Mouse (Mus musculus): Measurements from ENCODE around the gene Prrc2a. TPM values are rescaled to one million over a fixed set of nuclear protein-coding genes. Genes with fewer than 3 reads are reported as not detected.

Gene Prrc2a
- polyA plus RNA-seq, 1 experiment from 2014 or later = 125 TPM

GRCm38 (mm10) chr17:35153077-35153476 is 11.6 kb downstream of the Prrc2a start:
- peaks cover 60% of the 10 kb centered on the region for H3K36me3 ChIP-seq (ENCODE audit: control insufficient read depth, insufficient read depth, low read length)
- no peaks in the 10 kb centered on the region for H3K4me1 ChIP-seq (ENCODE audit: control insufficient read depth, insufficient read depth, low read length)
- no peaks in the 10 kb centered on the region for H3K27me3 ChIP-seq (ENCODE audit: control insufficient read depth, insufficient read depth, low read length)
- 89% methylated on average over 9 of the region's 9 CpGs for WGBS
- ATAC-seq (ENCODE audit: insufficient read depth, low FRiP score) = no peak
- H3K9me3 ChIP-seq (replicated peaks; ENCODE audit: control insufficient read depth, low read length) = no peaks in the 10 kb centered on the region
- no peak overlapping the region for H3K4me3 ChIP-seq (replicated peaks; ENCODE audit: low read length)
- no peak overlapping the region for H3K27ac ChIP-seq (ENCODE audit: low read length)
- no peak overlapping the region for H3K4me2 ChIP-seq (ENCODE audit: low read depth, low read length)
- no peak overlapping the region for H3K9ac ChIP-seq (ENCODE audit: low read length)

DNA sequence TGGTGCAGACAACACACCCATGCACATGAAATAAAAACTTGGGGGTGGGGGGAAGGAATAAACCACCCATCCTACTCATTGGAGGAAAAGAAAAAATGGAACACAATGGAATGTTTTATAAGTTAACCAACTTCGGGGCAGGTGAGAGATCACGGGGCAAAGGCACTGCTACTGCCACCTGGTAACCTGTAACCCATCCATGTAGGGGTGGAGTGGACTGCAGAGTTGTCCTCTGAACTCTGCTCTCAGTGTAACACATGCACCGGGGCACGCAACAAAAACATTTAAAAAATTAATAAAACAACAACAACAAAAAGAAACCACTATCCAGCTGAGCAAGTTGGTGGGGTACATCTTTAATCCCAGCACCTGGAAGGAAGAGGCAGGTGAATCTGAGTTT is 12.6 kb downstream of the Prrc2a start:
- Histone ChIP-seq H3K9ac (ENCODE audit: low read length) (no peak overlapping the region), H3K4me2 (ENCODE audit: low read depth, low read length) (no peak overlapping the region), H3K4me1 (ENCODE audit: control insufficient read depth, insufficient read depth, low read length) (no peaks in the 10 kb centered on the region), H3K27ac (ENCODE audit: low read length) (no peak overlapping the region), H3K27me3 (ENCODE audit: control insufficient read depth, insufficient read depth, low read length) (no peaks in the 10 kb centered on the region), H3K36me3 (ENCODE audit: control insufficient read depth, insufficient read depth, low read length) (peaks cover 51% of the 10 kb centered on the region), H3K9me3 (replicated peaks; ENCODE audit: control insufficient read depth, low read length) (no peaks in the 10 kb centered on the region), H3K4me3 (replicated peaks; ENCODE audit: low read length) (no peak overlapping the region)
- WGBS = 89% methylated on average over 4 of the region's 4 CpGs
- ATAC-seq (ENCODE audit: insufficient read depth, low FRiP score) = no peak

DNA sequence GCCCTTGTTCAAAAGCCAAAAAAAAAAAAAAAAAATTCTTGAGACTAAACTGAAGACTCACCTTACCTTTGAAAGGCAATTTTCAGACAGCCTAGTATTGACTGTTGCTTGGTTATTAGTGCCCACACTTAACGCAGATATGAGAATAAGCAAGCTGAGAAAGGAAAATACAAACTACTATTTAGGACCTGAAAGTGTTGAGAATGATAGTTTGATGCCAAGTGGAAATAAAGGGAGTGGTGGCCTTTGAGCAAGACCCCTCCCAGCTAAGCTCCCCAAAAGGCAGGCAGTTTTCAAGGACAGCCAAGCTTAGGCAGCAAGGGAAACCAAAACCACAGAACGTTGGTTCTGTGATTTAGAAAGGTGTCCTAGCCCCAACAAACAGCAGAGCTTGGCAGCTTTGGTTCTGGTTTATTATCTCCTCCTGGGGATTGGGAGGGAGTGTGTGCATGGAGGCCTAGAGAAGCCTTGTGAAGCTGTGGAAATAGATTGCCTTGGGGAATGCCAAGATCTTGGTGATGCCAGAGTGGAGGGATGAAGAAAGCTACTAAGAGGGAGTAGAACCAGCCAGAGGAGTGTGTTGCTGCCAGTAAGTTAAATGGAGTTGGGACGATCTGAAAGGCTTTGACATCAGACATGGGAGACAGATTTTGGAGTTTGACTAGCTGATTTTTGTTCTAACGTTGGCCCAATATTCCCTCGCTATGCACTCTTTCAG is 16.6 kb downstream of the Prrc2a start:
- WGBS = 64% methylated on average over 5 of the region's 5 CpGs
- Histone ChIP-seq H3K4me1 (ENCODE audit: control insufficient read depth, insufficient read depth, low read length) (no peaks in the 10 kb centered on the region), H3K4me2 (ENCODE audit: low read depth, low read length) (no peak overlapping the region), H3K36me3 (ENCODE audit: control insufficient read depth, insufficient read depth, low read length) (peaks cover 42% of the 10 kb centered on the region), H3K9ac (ENCODE audit: low read length) (no peak overlapping the region), H3K9me3 (replicated peaks; ENCODE audit: control insufficient read depth, low read length) (no peaks in the 10 kb centered on the region), H3K4me3 (replicated peaks; ENCODE audit: low read length) (no peak overlapping the region), H3K27me3 (ENCODE audit: control insufficient read depth, insufficient read depth, low read length) (no peaks in the 10 kb centered on the region), H3K27ac (ENCODE audit: low read length) (no peak overlapping the region; the same call in 1 of the 2 replicates)
- no peak for ATAC-seq (ENCODE audit: insufficient read depth, low FRiP score)

DNA sequence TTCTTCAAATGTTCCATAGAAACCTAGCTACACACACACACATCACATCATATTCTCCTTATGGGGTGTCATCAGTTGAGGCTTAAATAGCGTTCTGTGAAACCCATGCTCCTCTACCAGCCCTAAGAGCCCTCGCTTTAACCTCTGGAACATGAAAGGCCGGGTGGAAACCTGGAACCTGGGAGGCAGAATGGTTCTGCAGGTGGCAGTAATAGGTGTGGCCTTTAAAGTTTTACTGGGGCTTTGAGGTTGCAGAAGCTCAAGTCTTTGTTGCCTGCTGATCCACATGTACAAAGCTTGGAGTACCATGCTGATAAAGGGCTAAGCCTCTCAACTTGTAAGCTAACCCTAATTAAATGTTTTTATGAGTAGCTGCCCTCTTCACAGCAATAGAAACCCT is 17.3 kb downstream of the Prrc2a start:
- Histone ChIP-seq H3K4me1 (ENCODE audit: control insufficient read depth, insufficient read depth, low read length) (no peaks in the 10 kb centered on the region), H3K36me3 (ENCODE audit: control insufficient read depth, insufficient read depth, low read length) (peaks cover 43% of the 10 kb centered on the region), H3K27me3 (ENCODE audit: control insufficient read depth, insufficient read depth, low read length) (no peaks in the 10 kb centered on the region), H3K4me3 (replicated peaks; ENCODE audit: low read length) (no peak overlapping the region), H3K9me3 (replicated peaks; ENCODE audit: control insufficient read depth, low read length) (no peaks in the 10 kb centered on the region), H3K4me2 (ENCODE audit: low read depth, low read length) (no peak overlapping the region), H3K9ac (ENCODE audit: low read length) (no peak overlapping the region), H3K27ac (ENCODE audit: low read length) (peak overlapping the region; percentile 38; the same call in 1 of the 2 replicates)
- no peak for ATAC-seq (ENCODE audit: insufficient read depth, low FRiP score)
- WGBS = 54% methylated on average over 3 of the region's 3 CpGs

DNA sequence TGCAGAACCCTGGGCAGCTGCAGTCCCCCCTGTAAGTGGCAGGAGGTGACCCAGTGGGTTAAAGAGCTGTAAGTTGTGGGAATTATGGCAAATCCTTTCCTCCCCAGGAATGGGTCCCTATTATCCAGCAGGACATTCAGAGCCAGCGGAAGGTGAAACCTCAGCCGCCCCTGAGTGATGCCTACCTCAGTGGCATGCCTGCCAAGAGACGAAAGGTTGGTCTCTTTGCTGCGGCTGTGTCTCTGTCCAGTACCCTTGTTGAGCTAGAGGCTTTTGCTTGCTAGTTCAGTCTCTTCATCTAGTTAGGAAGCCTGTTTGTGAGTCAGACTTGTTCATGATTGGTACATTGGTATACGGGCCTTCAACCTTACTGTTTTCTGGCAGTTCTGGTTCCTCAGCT is 18.6 kb downstream of the Prrc2a start:
- H3K4me3 ChIP-seq (replicated peaks; ENCODE audit: low read length) = no peak overlapping the region
- no peak for ATAC-seq (ENCODE audit: insufficient read depth, low FRiP score)
- H3K9me3 ChIP-seq (replicated peaks; ENCODE audit: control insufficient read depth, low read length) = no peaks in the 10 kb centered on the region
- H3K4me1 ChIP-seq (ENCODE audit: control insufficient read depth, insufficient read depth, low read length) = no peaks in the 10 kb centered on the region
- H3K9ac ChIP-seq (ENCODE audit: low read length) = no peak overlapping the region
- H3K27ac ChIP-seq (ENCODE audit: low read length) = no peak overlapping the region
- H3K27me3 ChIP-seq (ENCODE audit: control insufficient read depth, insufficient read depth, low read length) = no peaks in the 10 kb centered on the region
- WGBS = 89% methylated on average over 5 of the region's 5 CpGs
- H3K36me3 ChIP-seq (ENCODE audit: control insufficient read depth, insufficient read depth, low read length) = peaks cover 50% of the 10 kb centered on the region
- H3K4me2 ChIP-seq (ENCODE audit: low read depth, low read length) = no peak overlapping the region

DNA sequence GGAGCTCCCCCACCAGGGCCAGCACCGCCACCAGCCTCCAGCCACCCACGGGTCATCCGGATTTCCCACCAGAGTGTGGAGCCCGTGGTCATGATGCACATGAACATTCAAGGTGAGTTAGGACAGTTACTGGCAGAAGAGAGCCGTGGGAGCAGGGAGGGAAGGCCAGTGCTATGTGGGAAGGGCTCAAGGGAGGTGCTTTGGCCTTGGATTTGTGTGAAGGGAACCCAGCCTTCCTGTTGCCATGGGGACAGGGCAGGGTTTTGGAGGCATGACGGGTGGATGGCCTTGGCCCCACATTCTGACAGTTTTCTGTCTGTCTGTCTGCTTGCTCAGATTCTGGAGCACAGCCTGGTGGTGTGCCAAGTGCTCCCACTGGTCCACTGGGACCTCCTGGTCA is 22.7 kb downstream of the Prrc2a start:
- H3K4me2 ChIP-seq (ENCODE audit: low read depth, low read length) = no peak overlapping the region
- no peaks in the 10 kb centered on the region for H3K9me3 ChIP-seq (replicated peaks; ENCODE audit: control insufficient read depth, low read length)
- peaks cover 5% of the 10 kb centered on the region for H3K4me1 ChIP-seq (ENCODE audit: control insufficient read depth, insufficient read depth, low read length)
- no peaks in the 10 kb centered on the region for H3K27me3 ChIP-seq (ENCODE audit: control insufficient read depth, insufficient read depth, low read length)
- H3K27ac ChIP-seq (ENCODE audit: low read length) = no peak overlapping the region
- no peak overlapping the region for H3K4me3 ChIP-seq (replicated peaks; ENCODE audit: low read length)
- peaks cover 32% of the 10 kb centered on the region for H3K36me3 ChIP-seq (ENCODE audit: control insufficient read depth, insufficient read depth, low read length)
- H3K9ac ChIP-seq (ENCODE audit: low read length) = no peak overlapping the region
- ATAC-seq (ENCODE audit: insufficient read depth, low FRiP score) = no peak
- WGBS = 89% methylated on average over 6 of the region's 6 CpGs

DNA sequence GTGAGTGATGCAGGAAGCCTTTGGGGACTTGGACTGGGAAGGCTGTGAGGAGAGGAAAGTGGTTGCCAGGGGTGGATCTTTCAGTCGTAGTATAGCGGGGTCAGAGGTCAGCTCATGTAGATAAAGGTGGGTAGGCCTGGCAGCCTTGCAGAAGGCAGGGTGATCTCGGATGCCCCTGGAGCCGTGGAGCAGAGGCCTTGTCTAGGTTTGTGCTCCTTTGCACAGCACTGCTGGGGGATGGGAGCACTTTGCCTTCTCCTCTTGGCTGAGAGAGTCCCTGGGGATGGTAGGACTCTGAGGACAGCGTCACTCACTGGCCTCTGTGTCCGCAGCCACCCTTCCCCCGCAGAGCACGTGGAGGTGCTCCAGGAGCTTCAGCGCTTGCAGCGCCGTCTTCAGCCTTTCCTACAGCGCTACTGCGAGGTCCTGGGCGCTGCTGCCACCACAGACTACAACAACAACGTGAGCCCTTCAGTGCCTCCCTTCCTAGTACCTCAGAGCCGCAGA is 24.2 kb downstream of the Prrc2a start:
- H3K4me3 ChIP-seq (replicated peaks; ENCODE audit: low read length) = no peak overlapping the region
- H3K9ac ChIP-seq (ENCODE audit: low read length) = no peak overlapping the region
- H3K36me3 ChIP-seq (ENCODE audit: control insufficient read depth, insufficient read depth, low read length) = peaks cover 26% of the 10 kb centered on the region
- no peaks in the 10 kb centered on the region for H3K27me3 ChIP-seq (ENCODE audit: control insufficient read depth, insufficient read depth, low read length)
- no peak overlapping the region for H3K27ac ChIP-seq (ENCODE audit: low read length)
- WGBS = 73% methylated on average over 16 of the region's 16 CpGs
- H3K4me1 ChIP-seq (ENCODE audit: control insufficient read depth, insufficient read depth, low read length) = peaks cover 14% of the 10 kb centered on the region
- ATAC-seq (ENCODE audit: insufficient read depth, low FRiP score) = no peak
- H3K9me3 ChIP-seq (replicated peaks; ENCODE audit: control insufficient read depth, low read length) = no peaks in the 10 kb centered on the region
- no peak overlapping the region for H3K4me2 ChIP-seq (ENCODE audit: low read depth, low read length)

DNA sequence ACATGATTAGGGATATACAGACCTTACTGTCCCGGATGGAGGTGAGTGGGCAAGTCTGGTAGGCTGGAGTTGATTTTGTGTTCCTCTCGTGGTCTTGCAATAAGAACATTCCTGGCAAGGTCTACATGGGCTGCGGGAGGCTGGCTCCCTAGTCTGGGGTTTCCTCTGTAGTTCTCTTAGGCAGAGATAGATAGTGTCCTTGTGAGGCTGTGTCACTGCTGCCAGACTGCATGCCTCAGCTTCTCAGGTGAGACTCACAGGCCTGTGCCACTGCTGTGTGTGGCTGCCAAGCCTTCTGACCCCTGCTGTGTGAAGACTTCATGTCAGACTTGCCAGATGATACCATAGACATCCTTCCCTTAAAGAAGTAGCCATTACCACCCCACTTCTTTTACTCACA is 25.4 kb downstream of the Prrc2a start:
- Histone ChIP-seq H3K4me1 (ENCODE audit: control insufficient read depth, insufficient read depth, low read length) (peaks cover 14% of the 10 kb centered on the region), H3K9me3 (replicated peaks; ENCODE audit: control insufficient read depth, low read length) (no peaks in the 10 kb centered on the region), H3K36me3 (ENCODE audit: control insufficient read depth, insufficient read depth, low read length) (peaks cover 26% of the 10 kb centered on the region), H3K4me3 (replicated peaks; ENCODE audit: low read length) (no peak overlapping the region), H3K27me3 (ENCODE audit: control insufficient read depth, insufficient read depth, low read length) (no peaks in the 10 kb centered on the region), H3K27ac (ENCODE audit: low read length) (no peak overlapping the region), H3K9ac (ENCODE audit: low read length) (no peak overlapping the region), H3K4me2 (ENCODE audit: low read depth, low read length) (no peak overlapping the region)
- ATAC-seq (ENCODE audit: insufficient read depth, low FRiP score) = no peak
- 99% methylated on average over 3 of the region's 3 CpGs for WGBS

GRCm38 (mm10) chr17:35135591-35136320 is 28.9 kb downstream of the Prrc2a start:
- Histone ChIP-seq H3K4me2 (ENCODE audit: low read depth, low read length) (peak overlapping the region; percentile 90), H3K4me3 (replicated peaks; ENCODE audit: low read length) (peak overlapping the region; percentile 77), H3K9me3 (replicated peaks; ENCODE audit: control insufficient read depth, low read length) (no peaks in the 10 kb centered on the region), H3K4me1 (ENCODE audit: control insufficient read depth, insufficient read depth, low read length) (peaks cover 14% of the 10 kb centered on the region), H3K27me3 (ENCODE audit: control insufficient read depth, insufficient read depth, low read length) (no peaks in the 10 kb centered on the region), H3K27ac (ENCODE audit: low read length) (peak overlapping the region; percentile 97), H3K36me3 (ENCODE audit: control insufficient read depth, insufficient read depth, low read length) (no peaks in the 10 kb centered on the region), H3K9ac (ENCODE audit: low read length) (peak overlapping the region; percentile 89)
- WGBS = under 1% methylated on average over 43 of the region's 43 CpGs
- peak; percentile 41 for ATAC-seq (ENCODE audit: insufficient read depth, low FRiP score)

Data from stomach, embryonic 16.5 days (tissue).